Mouse (Mus musculus): ENCODE results near the gene 1110065P20Rik.

The 1110065P20Rik gene

GRCm38 (mm10) chr4:124850933-124851658 lies at the start of gene 1110065P20Rik:
Gene 1110065P20Rik (minus strand): TSS chr4:124851196.
- peak; percentile 86 for DNase-seq (ENCODE audit: low spot score)

- no peak for DNase-seq (ENCODE audit: low spot score)
Measured at GRCm38 (mm10) chr4:124899906-124900305, 48.9 kb upstream of the 1110065P20Rik start.

GRCm38 (mm10) chr4:124898428-124898827 lies 47.4 kb upstream of the 1110065P20Rik start:
- DNase-seq (ENCODE audit: low spot score) = no peak

- DNase-seq (ENCODE audit: low spot score) = no peak
Measured at GRCm38 (mm10) chr4:124894508-124895428, 43.8 kb upstream of the 1110065P20Rik start.

GRCm38 (mm10) chr4:124893769-124894168 lies 42.8 kb upstream of the 1110065P20Rik start:
- DNase-seq (ENCODE audit: low spot score) = no peak

- no peak for DNase-seq (ENCODE audit: low spot score)
Measured at GRCm38 (mm10) chr4:124890831-124891230, 39.8 kb upstream of the 1110065P20Rik start.

GRCm38 (mm10) chr4:124889935-124890334 lies 38.9 kb upstream of the 1110065P20Rik start:
- no peak for DNase-seq (ENCODE audit: low spot score)

GRCm38 (mm10) chr4:124888702-124889101 lies 37.7 kb upstream of the 1110065P20Rik start:
- no peak for DNase-seq (ENCODE audit: low spot score)

GRCm38 (mm10) chr4:124882151-124882729 lies 31.2 kb upstream of the 1110065P20Rik start:
- no peak for DNase-seq (ENCODE audit: low spot score)

- peak; percentile 61 for DNase-seq (ENCODE audit: low spot score)
Measured at GRCm38 (mm10) chr4:124881341-124881908, 30.4 kb upstream of the 1110065P20Rik start.

- no peak for DNase-seq (ENCODE audit: low spot score)
Measured at GRCm38 (mm10) chr4:124880599-124880998, 29.6 kb upstream of the 1110065P20Rik start, which contains the start of gene Epha10. Gene Epha10 (plus strand): TSS chr4:124880899.

GRCm38 (mm10) chr4:124872719-124873118 lies 21.7 kb upstream of the 1110065P20Rik start:
- peak; percentile 21 for DNase-seq (ENCODE audit: low spot score)

- no peak for DNase-seq (ENCODE audit: low spot score)
Measured at GRCm38 (mm10) chr4:124861283-124862188, 10.5 kb upstream of the 1110065P20Rik start, which contains the start of gene Maneal. Gene Maneal (minus strand): TSS chr4:124862171.

GRCm38 (mm10) chr4:124860446-124860845 lies 9.4 kb upstream of the 1110065P20Rik start:
- DNase-seq (ENCODE audit: low spot score) = peak; percentile 71

GRCm38 (mm10) chr4:124858370-124858769 lies 7.4 kb upstream of the 1110065P20Rik start:
- DNase-seq (ENCODE audit: low spot score) = no peak

- DNase-seq (ENCODE audit: low spot score) = no peak
Measured at GRCm38 (mm10) chr4:124856294-124856693, 5.3 kb upstream of the 1110065P20Rik start.

GRCm38 (mm10) chr4:124850261-124850913 lies 609 bp downstream of the 1110065P20Rik start, which contains the start of gene Yrdc:
Gene Yrdc (plus strand): TSS chr4:124850679.
- DNase-seq (ENCODE audit: low spot score) = peak; percentile 95

- DNase-seq (ENCODE audit: low spot score) = peak; percentile 84
Measured at GRCm38 (mm10) chr4:124849631-124850260, 1.2 kb downstream of the 1110065P20Rik start.

- DNase-seq (ENCODE audit: low spot score) = peak; percentile 76
Measured at GRCm38 (mm10) chr4:124847573-124847972, 3.4 kb downstream of the 1110065P20Rik start.

- DNase-seq (ENCODE audit: low spot score) = no peak
Measured at GRCm38 (mm10) chr4:124843493-124843892, 7.5 kb downstream of the 1110065P20Rik start.

Measured in testis, postnatal 14 days (tissue).